Mouse (Mus musculus) neural tube, embryonic 11.5 days (tissue): ENCODE measurements at regions not wholly inside any gene's neighbourhood (a gene's known extent, or its start where the extent isn't known, plus 50 kb on each side); places are given as distances from the start of the nearest gene placed in this dataset.
A peak's percentile ranks its signal among the peaks of the same experiment; 100 is the strongest.

Experiments used
- ATAC-seq: fragments of 200-750 bp; cut with Nextera tagmentation; 2 replicates; pipeline ENCODE4 v1.8.0; 2017; ENCODE audit warnings: moderate number of reproducible peaks, mild to moderate bottlenecking, moderate TSS enrichment, moderate library complexity; ENCODE audit not compliant: insufficient read depth, low FRiP score, low TSS enrichment
- DNase-seq: peaks from one replicate; pipeline ENCODE4 v3.0.0-alpha.2; 2015; ENCODE audit warnings: low spot score
- H3K27ac ChIP-seq: fragments of 300-500 bp; sonication (generic); 2 replicates; pipeline ENCODE4 v1.5.1; 2014; ENCODE audit warnings: low read depth, mild to moderate bottlenecking, low read length
- H3K27me3 ChIP-seq: fragments of 300-500 bp; sonication (generic); 2 replicates; pipeline ENCODE4 v1.6.1; 2014; ENCODE audit warnings: mild to moderate bottlenecking, low read length, mixed read lengths; ENCODE audit not compliant: control insufficient read depth, insufficient read depth
- H3K36me3 ChIP-seq: fragments of 300-500 bp; sonication (generic); 2 replicates; pipeline ENCODE4 v1.6.1; 2014; ENCODE audit warnings: mild to moderate bottlenecking, low read length, moderate library complexity, mixed read lengths; ENCODE audit not compliant: control insufficient read depth, insufficient read depth
- H3K4me1 ChIP-seq: fragments of 300-500 bp; sonication (generic); 2 replicates; pipeline ENCODE4 v1.6.1; 2014; ENCODE audit warnings: low read length, mixed read lengths; ENCODE audit not compliant: control insufficient read depth, insufficient read depth
- H3K4me2 ChIP-seq: fragments of 300-500 bp; sonication (generic); 2 replicates; pipeline ENCODE4 v1.6.1; 2014; ENCODE audit warnings: low read depth, mild to moderate bottlenecking, moderate library complexity
- H3K4me3 ChIP-seq: fragments of 300-500 bp; sonication (generic); 2 replicates; pipeline ENCODE4 v1.5.1; 2014; ENCODE audit warnings: low read depth, low read length
- H3K9ac ChIP-seq: fragments of 300-500 bp; sonication (generic); 2 replicates; pipeline ENCODE4 v1.6.1; 2014; ENCODE audit warnings: mild to moderate bottlenecking, low read length
- H3K9me3 ChIP-seq: fragments of 300-500 bp; sonication (generic); 2 replicates; pipeline ENCODE4 v1.6.1; 2016; ENCODE audit warnings: low read length; ENCODE audit not compliant: control insufficient read depth
- whole genome bisulfite sequencing: fragments of 180-500 bp; shearing (Covaris S2); extraction: QIAGEN DNeasy Blood & Tissue Kit; methylation state at CpG from one replicate; pipeline ENCODE4 v1.1.7; 2014; 5-methylcytosine and 5-hydroxymethylcytosine counted together

- H3K4me2 ChIP-seq, result no peak overlapping the region
- DNase-seq, result no peak
- ATAC-seq, result no peak
- H3K9me3 ChIP-seq, result no peaks in the 10 kb centered on the region
- H3K27ac ChIP-seq, result no peak overlapping the region
- H3K4me1 ChIP-seq, result no peaks in the 10 kb centered on the region
- WGBS, result 72% methylated on average over 6 of the region's 6 CpGs
- H3K9ac ChIP-seq, result no peak overlapping the region
- no peaks in the 10 kb centered on the region for H3K36me3 ChIP-seq
- no peaks in the 10 kb centered on the region for H3K27me3 ChIP-seq
- no peak overlapping the region for H3K4me3 ChIP-seq
Observed at GRCm38 (mm10) chr9:94404551-94404950, 133.3 kb downstream of the 1190002N15Rik start.

- DNase-seq (no peak), ATAC-seq (no peak)
- no peak overlapping the region for H3K4me2 ChIP-seq
- H3K9me3 ChIP-seq, result no peaks in the 10 kb centered on the region
- H3K4me3 ChIP-seq, result no peak overlapping the region
- H3K9ac ChIP-seq, result no peak overlapping the region
- H3K4me1 ChIP-seq, result no peaks in the 10 kb centered on the region
- no peaks in the 10 kb centered on the region for H3K36me3 ChIP-seq
- H3K27ac ChIP-seq, result no peak overlapping the region
- WGBS, result 92% methylated on average over 1 of the region's 1 CpGs
- H3K27me3 ChIP-seq, result no peaks in the 10 kb centered on the region
Observed at GRCm38 (mm10) chr9:94400596-94400995, 137.3 kb downstream of the 1190002N15Rik start.

GRCm38 (mm10) chr9:94395215-94395614, 142.7 kb downstream of the 1190002N15Rik start:
- ATAC-seq, result no peak
- WGBS, result 82% methylated on average over 5 of the region's 5 CpGs
- DNase-seq, result no peak
- no peaks in the 10 kb centered on the region for H3K27me3 ChIP-seq
- no peaks in the 10 kb centered on the region for H3K36me3 ChIP-seq
- H3K9me3 ChIP-seq, result no peaks in the 10 kb centered on the region
- H3K4me2 ChIP-seq, result no peak overlapping the region
- no peak overlapping the region for H3K4me3 ChIP-seq
- H3K4me1 ChIP-seq, result no peaks in the 10 kb centered on the region
- no peak overlapping the region for H3K9ac ChIP-seq
- H3K27ac ChIP-seq, result no peak overlapping the region

GRCm38 (mm10) chr9:94386190-94386589, 151.7 kb downstream of the 1190002N15Rik start:
- no peak overlapping the region for H3K4me2 ChIP-seq
- H3K27me3 ChIP-seq, result no peaks in the 10 kb centered on the region
- no peaks in the 10 kb centered on the region for H3K9me3 ChIP-seq
- no peak overlapping the region for H3K9ac ChIP-seq
- no peak for DNase-seq
- ATAC-seq, result no peak
- H3K4me3 ChIP-seq, result no peak overlapping the region
- H3K4me1 ChIP-seq, result no peaks in the 10 kb centered on the region
- no peaks in the 10 kb centered on the region for H3K36me3 ChIP-seq
- no peak overlapping the region for H3K27ac ChIP-seq

- no peak overlapping the region for H3K27ac ChIP-seq
- DNase-seq, result no peak
Observed at GRCm38 (mm10) chr9:94382293-94382692, 155.6 kb downstream of the 1190002N15Rik start.

GRCm38 (mm10) chr9:94378835-94379234, 159.0 kb downstream of the 1190002N15Rik start:
- Histone ChIP-seq H3K4me2 (no peak overlapping the region), H3K4me3 (no peak overlapping the region), H3K9me3 (no peaks in the 10 kb centered on the region), H3K27me3 (no peaks in the 10 kb centered on the region), H3K36me3 (no peaks in the 10 kb centered on the region), H3K9ac (no peak overlapping the region), H3K27ac (no peak overlapping the region), H3K4me1 (no peaks in the 10 kb centered on the region)
- 49% methylated on average over 5 of the region's 5 CpGs for WGBS
- ATAC-seq (no peak), DNase-seq (no peak)

More at GRCm38 (mm10) chr9:94382293-94382692, 155.6 kb downstream of the 1190002N15Rik start:
- Histone ChIP-seq H3K9me3 (no peaks in the 10 kb centered on the region), H3K9ac (no peak overlapping the region), H3K4me3 (no peak overlapping the region), H3K4me2 (no peak overlapping the region), H3K36me3 (no peaks in the 10 kb centered on the region), H3K4me1 (no peaks in the 10 kb centered on the region), H3K27me3 (no peaks in the 10 kb centered on the region)
- ATAC-seq, result no peak
- 82% methylated on average over 2 of the region's 2 CpGs for WGBS

- no peak overlapping the region for H3K9ac ChIP-seq
- H3K4me2 ChIP-seq, result no peak overlapping the region
- no peak overlapping the region for H3K27ac ChIP-seq
- H3K27me3 ChIP-seq, result no peaks in the 10 kb centered on the region
- H3K36me3 ChIP-seq, result no peaks in the 10 kb centered on the region
- ATAC-seq (no peak), DNase-seq (no peak)
- 80% methylated on average over 6 of the region's 6 CpGs for WGBS
- no peak overlapping the region for H3K4me3 ChIP-seq
- no peaks in the 10 kb centered on the region for H3K4me1 ChIP-seq
- no peaks in the 10 kb centered on the region for H3K9me3 ChIP-seq
Observed at GRCm38 (mm10) chr9:94378291-94378690, 159.6 kb downstream of the 1190002N15Rik start.

- Histone ChIP-seq H3K27ac (no peak overlapping the region), H3K4me3 (no peak overlapping the region), H3K4me2 (no peak overlapping the region), H3K9ac (no peak overlapping the region), H3K9me3 (no peaks in the 10 kb centered on the region), H3K4me1 (no peaks in the 10 kb centered on the region), H3K36me3 (no peaks in the 10 kb centered on the region), H3K27me3 (no peaks in the 10 kb centered on the region)
- 58% methylated on average over 7 of the region's 7 CpGs for WGBS
- peak; percentile 31 for DNase-seq
- ATAC-seq, result peak; percentile 31; the same call in 1 of the 2 replicates
Observed at GRCm38 (mm10) chr9:94377346-94378039, 160.4 kb downstream of the 1190002N15Rik start.

- H3K9ac ChIP-seq, result no peak overlapping the region
- no peak overlapping the region for H3K4me3 ChIP-seq
- no peaks in the 10 kb centered on the region for H3K27me3 ChIP-seq
- WGBS, result 78% methylated on average over 2 of the region's 2 CpGs
- H3K36me3 ChIP-seq, result no peaks in the 10 kb centered on the region
- DNase-seq, result peak; percentile 16
- no peak overlapping the region for H3K4me2 ChIP-seq
- H3K4me1 ChIP-seq, result no peaks in the 10 kb centered on the region
- H3K27ac ChIP-seq, result no peak overlapping the region
- 0 out of 2 replicates have a peak, but pooled peaks have one; percentile 55 for ATAC-seq
- no peaks in the 10 kb centered on the region for H3K9me3 ChIP-seq
Observed at GRCm38 (mm10) chr9:94370976-94371375, 166.9 kb downstream of the 1190002N15Rik start.
